Mouse (Mus musculus): Measurements from ENCODE around the gene Sapcd2. TPM values are rescaled to one million over a fixed set of nuclear protein-coding genes. Genes with fewer than 3 reads are reported as not detected.
A peak's percentile ranks its signal among the peaks of the same experiment; 100 is the strongest.

Sapcd2 gene
- 1 to 10 TPM; 1.9 to 2.5 TPM for total RNA-seq (2021)

- intact Hi-C loops (cut with DNase I): no loop called here
- DNase-seq (ENCODE audit: low spot score in 2 of 2): peak; percentile 89 to 96
Observed at GRCm38 (mm10) chr2:25371764-25372643, at the start of gene Sapcd2. Gene Sapcd2 (plus strand): TSS chr2:25372321.

GRCm38 (mm10) chr2:25326036-25326435 lies 46.1 kb upstream of the Sapcd2 start:
- no peak for DNase-seq (ENCODE audit: low spot score in 2 of 2)
- intact Hi-C loops (cut with DNase I): no loop called here

DNA sequence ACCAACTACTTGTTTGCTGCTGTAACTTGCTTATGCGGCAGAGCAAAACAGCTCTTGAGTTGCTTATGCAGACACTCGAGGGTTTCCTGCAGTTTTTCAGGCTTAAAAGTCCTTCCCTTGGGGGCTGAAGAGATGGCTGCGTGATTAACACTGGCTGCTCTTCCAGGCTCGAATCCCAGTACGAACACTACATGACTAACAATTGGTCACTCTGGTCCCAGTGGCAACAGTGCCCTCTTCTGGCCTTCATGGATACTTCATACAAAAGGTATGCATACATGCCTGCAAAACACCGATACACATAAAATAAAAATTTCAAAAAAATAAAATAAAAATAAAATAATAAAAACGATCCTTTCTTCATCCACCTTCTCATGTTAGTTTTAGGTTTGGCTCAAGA lies 43.7 kb upstream of the Sapcd2 start:
- intact Hi-C loops (cut with DNase I): no loop called here

DNA sequence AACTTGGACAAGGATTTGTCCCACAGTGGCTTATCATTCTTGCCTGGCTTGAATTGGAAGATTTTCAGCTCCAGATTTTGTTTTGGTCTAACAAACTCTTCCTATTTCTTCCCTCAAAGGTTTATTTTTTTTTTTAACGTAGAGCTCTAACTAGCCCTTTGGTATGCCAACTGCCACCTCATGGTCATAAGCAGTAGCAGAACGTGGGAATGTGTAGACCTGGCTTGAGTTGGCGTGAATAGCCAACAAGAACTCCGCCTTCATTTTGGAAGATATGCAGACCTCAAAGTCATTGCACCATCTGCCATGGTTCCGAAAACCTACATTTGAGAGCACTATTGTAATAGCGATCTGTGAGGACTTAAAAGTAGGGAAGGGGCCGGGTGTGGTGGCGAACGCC lies 40.7 kb upstream of the Sapcd2 start:
- intact Hi-C loops (cut with DNase I): no loop called here
- no peak for DNase-seq (ENCODE audit: low spot score in 2 of 2)

More for the DNA sequence above, 43.7 kb upstream of the Sapcd2 start:
- DNase-seq (ENCODE audit: low spot score in 2 of 2): peak in 1 of 2 experiments; percentile 40

DNA sequence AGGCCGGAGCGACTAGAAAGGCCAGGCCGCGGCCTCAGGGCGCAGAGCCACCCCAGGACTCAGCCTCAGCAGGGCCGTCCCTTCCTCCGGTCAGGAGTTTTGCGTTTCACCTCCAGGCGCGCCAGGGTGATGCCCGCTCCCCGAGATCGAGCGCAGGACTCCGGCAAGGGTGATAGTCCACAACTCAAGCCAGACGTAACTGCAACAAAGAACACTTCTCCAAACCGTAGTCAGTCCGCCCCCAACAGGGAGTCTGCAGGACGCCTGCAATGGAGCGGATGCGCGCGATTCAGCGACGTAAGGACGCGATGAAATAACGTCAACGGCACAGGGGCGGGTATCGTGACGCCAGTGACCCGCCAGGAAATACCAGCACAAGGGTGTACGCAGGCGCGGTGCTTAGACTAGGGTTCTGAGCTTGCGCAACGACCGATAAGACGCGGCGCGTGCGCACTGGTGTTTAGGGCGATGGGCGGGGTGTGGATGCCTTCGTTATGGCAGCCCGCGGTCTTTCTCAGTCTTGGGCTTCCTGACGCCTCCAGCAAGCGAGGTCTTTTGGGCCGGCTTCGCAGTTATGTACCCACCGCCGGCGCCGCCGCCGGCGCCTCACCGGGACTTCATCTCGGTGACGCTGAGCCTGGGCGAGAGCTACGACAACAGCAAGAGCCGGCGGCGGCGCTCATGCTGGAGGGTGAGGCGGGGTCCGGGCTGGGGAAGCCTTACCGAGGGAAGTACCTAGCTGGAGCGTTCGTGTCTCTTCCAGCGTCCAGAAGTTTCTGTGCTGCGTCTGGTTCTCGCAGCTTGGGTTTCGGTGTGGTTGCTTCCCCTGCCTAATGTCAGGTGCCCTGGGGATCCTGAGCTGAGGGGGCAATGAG lies 39.6 kb upstream of the Sapcd2 start, which contains the start of gene Man1b1:
Gene Man1b1, plus strand, starts transcription at position 53 of the 875 bp plus-strand sequence.
- intact Hi-C loops (cut with DNase I): loop anchor here (1.0 kb wide), 1 partner anchor 60 kb away; the partner anchor contains the start of genes Anapc2 and Ssna1
- peak; percentile 99 to 100 for DNase-seq (ENCODE audit: low spot score in 2 of 2)

DNA sequence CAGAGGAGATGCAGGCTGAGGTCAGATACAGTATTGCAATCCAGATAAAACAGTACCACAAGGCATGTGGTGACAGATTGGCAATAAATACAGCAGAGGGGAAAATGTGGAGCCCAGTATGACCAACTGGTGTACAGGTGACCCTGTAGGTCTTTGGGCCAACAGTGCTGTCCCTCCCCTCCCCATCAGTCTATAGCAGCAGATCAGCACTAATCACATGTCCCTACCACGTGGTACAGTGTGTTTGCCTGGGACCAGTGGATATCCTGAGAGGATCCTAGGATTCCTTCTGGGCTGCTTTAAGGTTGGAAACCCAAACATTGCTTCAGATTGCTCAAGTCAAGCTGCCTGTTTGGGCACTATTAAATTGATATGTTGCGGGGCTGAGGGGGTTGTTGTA lies 38.6 kb upstream of the Sapcd2 start:
- DNase-seq (ENCODE audit: low spot score in 2 of 2): no peak
- intact Hi-C loops (cut with DNase I): no loop called here

GRCm38 (mm10) chr2:25338303-25338702 lies 33.8 kb upstream of the Sapcd2 start:
- no peak for DNase-seq (ENCODE audit: low spot score in 2 of 2)
- intact Hi-C loops (cut with DNase I): no loop called here

GRCm38 (mm10) chr2:25348162-25348561 lies 24.0 kb upstream of the Sapcd2 start:
- DNase-seq (ENCODE audit: low spot score in 2 of 2): no peak
- intact Hi-C loops (cut with DNase I): no loop called here

DNA sequence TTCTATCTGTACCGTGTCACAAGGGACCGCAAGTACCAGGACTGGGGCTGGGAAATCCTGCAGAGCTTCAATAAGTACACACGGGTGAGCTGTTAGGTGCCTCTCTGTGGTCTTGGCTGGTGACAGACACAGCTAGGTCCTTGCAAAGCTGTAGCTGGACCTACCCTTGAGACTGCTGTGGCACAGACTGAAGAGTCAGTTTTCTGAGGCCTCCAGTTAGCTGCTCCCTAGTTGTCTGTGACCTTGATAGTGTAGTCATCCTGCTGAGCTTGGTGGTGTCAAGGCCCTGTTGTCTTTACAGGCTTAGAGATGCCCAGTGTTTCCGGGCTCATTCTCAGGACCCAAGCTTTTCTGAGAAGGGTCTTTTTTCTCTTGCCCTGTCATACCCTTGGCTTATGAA lies 22.6 kb upstream of the Sapcd2 start:
- intact Hi-C loops (cut with DNase I): no loop called here
- no peak for DNase-seq (ENCODE audit: low spot score in 2 of 2)

DNA sequence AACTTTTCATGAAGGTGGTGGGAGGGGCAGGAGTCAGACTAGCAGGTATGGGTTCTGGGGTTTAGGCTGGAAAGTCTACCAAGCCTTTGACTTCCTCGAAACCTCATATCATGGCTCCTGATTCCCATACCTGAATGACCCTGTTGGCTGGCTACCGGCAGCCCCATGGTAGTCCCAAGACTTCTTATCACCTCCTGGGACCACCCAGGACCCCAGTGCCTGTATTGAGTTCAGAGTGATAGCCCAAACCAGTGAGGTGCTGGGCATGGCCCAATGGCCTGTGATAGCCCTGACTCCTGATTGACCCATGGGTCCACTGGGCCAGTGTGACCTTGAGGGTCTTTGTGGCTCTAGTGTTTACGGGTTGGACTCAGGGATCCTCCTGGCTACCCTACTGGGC lies 21.4 kb upstream of the Sapcd2 start:
- DNase-seq (ENCODE audit: low spot score in 2 of 2): no peak
- intact Hi-C loops (cut with DNase I): no loop called here

DNA sequence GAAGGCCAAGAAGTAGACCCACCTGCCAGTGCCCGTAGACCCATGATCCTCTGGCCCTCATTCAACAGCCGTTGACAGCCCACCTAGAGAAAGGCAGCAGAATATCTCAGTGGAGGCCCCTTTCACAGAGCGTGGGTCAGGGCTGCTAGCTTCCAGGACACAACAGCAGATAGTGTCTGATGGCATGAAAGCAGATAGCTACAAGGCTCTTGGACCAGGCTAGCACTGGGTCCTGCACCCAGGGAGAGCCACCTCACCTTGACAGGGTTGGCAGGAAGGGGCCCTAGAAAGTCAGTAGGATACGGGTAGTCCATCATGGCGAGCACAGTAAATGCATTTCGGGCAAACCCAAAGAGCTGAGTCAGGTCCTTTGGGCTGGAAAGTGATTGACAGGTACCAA lies 17.9 kb upstream of the Sapcd2 start:
- intact Hi-C loops (cut with DNase I): no loop called here
- no peak for DNase-seq (ENCODE audit: low spot score in 2 of 2)

GRCm38 (mm10) chr2:25355419-25356066 lies 16.6 kb upstream of the Sapcd2 start:
- intact Hi-C loops (cut with DNase I): no loop called here
- DNase-seq (ENCODE audit: low spot score in 2 of 2): no peak

- intact Hi-C loops (cut with DNase I): no loop called here
- peak; percentile 87 to 91 for DNase-seq (ENCODE audit: low spot score in 2 of 2)
Observed at GRCm38 (mm10) chr2:25356208-25357079, 15.7 kb upstream of the Sapcd2 start, which contains the start of gene Dpp7. Gene Dpp7 (minus strand): TSS chr2:25356359.

DNA sequence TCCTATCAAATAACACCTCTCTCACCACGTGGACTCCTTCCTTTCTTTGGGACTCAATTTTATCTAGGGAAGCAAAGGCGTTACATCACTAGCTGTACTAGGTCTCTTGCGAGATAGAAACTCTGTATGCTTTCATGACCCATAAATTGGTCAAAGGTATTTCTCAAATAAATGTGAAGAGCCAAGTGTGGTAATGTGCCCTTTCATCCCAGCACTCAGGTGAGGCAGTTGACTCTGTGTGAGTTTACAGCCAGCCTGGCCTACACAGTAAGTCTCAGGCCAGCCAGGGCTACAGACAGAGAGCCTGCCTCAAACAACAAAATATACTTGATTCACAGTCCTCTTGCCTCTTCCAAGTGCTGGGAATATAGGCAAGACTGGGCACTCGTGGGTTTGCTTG lies 12.3 kb upstream of the Sapcd2 start:
- no peak for DNase-seq (ENCODE audit: low spot score in 2 of 2)
- intact Hi-C loops (cut with DNase I): no loop called here

DNA sequence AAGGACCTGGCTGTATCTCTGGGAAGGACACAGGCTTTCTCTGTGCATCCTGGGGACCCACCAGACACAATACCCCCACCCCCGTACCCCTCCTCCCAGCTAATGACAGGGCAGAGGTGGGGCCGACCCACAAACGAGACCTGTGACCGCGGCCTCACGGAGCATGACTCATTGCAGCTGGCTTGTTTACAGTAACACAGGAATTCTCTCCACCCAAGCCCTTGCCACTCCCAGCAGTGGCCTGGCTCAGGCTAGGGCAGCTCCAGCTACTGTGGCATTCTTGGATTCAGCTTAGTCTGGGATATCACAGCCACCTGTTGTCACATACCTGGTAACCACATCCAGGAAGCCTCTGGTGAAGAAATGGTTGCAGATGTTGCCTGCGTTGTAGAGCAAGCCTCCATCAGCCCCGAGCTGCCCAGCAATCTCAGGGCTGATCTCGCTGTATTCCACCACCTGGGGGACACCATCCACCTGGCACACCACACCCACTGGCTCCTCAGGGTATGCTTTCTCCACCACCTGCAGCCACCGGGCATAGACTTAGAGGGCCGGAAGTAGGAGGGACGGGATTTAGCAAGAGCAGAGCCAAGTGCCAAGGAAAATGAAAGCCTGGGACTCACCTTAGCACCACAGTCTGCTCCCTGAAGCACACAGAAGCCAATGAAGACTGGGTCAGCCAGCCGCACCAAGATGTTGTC lies 8.5 kb upstream of the Sapcd2 start:
- no peak for DNase-seq (ENCODE audit: low spot score in 2 of 2)
- intact Hi-C loops (cut with DNase I): no loop called here

DNA sequence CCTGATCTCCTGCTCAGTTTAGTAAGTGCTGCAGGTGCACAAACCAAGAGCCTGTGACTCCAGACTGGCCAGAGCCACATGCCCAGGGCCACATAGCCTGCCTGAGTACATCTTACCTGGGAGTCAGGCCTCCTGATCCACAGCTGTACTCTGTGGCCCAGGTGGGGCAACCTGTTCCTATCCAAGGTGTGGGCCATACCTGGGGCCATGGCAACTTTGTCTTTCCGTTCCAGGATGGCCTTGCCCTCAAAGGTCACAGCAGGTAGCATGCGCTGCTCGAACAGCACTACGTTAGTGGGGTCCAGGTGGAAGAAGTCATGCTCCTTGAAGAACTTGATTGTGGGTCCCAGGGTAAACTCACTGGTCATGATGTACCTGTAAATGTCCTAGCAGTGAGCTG lies 7.8 kb upstream of the Sapcd2 start:
- DNase-seq (ENCODE audit: low spot score in 2 of 2): no peak
- intact Hi-C loops (cut with DNase I): no loop called here

DNA sequence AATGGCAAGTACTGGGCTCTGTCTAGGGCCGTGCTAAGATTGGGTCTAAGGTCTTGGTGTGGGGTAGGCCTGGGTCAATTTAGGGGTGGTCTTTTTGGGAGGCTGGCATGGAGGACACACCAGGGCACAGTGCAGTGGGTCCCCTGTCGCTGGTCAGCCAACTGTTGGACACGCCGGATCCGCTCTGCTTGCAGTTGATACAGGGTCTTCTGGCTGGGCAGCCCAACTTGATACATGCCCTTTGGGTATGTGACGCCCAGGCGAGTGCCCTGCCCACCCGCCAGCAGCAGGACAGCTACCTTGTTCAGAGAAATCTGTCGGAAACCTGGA lies 7.4 kb upstream of the Sapcd2 start:
- intact Hi-C loops (cut with DNase I): loop anchor here (5.0 kb wide), 1 partner anchor 38 kb away; no protein-coding TSS in a partner anchor

DNA sequence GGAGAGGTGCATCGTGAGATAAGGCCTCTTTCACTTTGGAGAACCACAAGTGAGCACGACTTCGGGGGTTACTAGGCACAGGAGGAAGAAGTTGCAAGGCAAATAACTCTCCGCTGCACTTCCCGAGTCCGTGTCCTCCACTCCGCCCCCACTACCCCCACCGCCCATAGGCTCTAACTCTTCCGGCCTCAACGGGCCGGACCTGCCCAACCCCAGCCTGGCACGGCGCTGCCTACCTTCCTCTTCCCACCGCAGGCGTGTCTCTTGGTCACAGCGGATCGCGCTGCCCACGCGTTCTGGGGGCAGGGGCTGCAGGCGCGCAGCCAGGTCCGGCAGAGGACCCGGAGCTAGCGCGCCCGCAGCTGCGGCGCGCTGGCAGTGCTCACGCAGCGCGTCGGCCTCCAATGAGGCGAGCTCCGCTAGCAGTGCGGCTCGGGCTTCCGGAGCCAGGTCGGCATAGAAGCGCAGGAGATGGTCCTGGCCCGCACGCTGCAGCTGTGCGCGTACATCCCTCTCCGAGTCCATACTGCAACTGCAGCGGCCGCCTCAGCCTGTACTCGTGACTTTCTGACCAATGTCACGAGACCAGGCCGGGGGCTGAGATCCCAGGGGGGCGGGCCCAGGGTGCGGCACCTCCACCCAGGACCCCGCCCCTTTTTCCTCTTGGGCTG lies 6.9 kb upstream of the Sapcd2 start, which contains the start of gene Uap1l1:
Gene Uap1l1, minus strand, starts transcription at position 592 of the 671 bp plus-strand sequence.
- intact Hi-C loops (cut with DNase I): loop anchor here (5.0 kb wide), 1 partner anchor 37 kb away; no protein-coding TSS in a partner anchor
- peak; percentile 60 to 62 for DNase-seq (ENCODE audit: low spot score in 2 of 2)

More for the DNA sequence above, 7.4 kb upstream of the Sapcd2 start:
- no peak for DNase-seq (ENCODE audit: low spot score in 2 of 2)

All from left cerebral cortex, postnatal 25 days (tissue).